Mouse (Mus musculus) olfactory bulb, adult 2 months (tissue): ENCODE data around the gene Asna1.

Experiments used
- CTCF ChIP-seq: fragments of 200-500 bp; IDR thresholded peaks from 2 replicates; pipeline ENCODE4 v1.5.1; 2012; ENCODE audit warnings: low read depth, mild to moderate bottlenecking, low read length, moderate library complexity; ENCODE audit not compliant: insufficient read depth
- POLR2A ChIP-seq: fragments of 200-500 bp; IDR thresholded peaks from 2 replicates; pipeline ENCODE4 v1.6.1; 2012; ENCODE audit warnings: mild to moderate bottlenecking, low read depth, low read length, moderate library complexity; ENCODE audit not compliant: insufficient read depth

DNA sequence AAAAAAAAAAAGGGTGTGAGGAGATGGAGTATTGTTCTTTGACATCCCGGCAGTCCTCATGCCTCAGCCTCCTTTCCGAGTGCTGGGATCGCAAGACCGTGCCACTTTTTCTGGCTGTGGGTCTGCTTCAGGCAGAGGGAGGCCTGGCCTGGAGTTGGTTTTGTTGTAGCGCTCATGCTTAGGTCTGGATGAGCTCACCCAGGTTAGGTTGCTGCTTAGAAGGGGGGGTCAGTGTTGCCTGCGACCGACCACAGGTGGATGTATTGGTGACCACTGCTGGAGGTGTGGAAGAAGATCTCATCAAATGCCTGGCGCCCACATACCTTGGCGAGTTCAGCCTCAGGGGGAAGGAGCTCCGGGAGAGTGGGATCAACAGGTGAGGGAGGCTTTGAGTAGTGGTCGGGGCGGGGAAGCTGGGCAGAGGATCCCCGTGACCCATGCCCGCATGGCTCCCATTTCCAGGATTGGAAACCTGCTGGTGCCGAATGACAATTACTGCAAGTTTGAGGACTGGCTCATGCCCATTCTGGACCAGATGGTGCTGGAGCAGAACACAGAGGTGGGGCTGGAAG lies 48.0 kb upstream of the Asna1 start:
- TF ChIP-seq POLR2A (no peak), CTCF (no peak)
